7 mouse cellular contexts compared by ENCODE assay signal in the genomic region with DNA sequence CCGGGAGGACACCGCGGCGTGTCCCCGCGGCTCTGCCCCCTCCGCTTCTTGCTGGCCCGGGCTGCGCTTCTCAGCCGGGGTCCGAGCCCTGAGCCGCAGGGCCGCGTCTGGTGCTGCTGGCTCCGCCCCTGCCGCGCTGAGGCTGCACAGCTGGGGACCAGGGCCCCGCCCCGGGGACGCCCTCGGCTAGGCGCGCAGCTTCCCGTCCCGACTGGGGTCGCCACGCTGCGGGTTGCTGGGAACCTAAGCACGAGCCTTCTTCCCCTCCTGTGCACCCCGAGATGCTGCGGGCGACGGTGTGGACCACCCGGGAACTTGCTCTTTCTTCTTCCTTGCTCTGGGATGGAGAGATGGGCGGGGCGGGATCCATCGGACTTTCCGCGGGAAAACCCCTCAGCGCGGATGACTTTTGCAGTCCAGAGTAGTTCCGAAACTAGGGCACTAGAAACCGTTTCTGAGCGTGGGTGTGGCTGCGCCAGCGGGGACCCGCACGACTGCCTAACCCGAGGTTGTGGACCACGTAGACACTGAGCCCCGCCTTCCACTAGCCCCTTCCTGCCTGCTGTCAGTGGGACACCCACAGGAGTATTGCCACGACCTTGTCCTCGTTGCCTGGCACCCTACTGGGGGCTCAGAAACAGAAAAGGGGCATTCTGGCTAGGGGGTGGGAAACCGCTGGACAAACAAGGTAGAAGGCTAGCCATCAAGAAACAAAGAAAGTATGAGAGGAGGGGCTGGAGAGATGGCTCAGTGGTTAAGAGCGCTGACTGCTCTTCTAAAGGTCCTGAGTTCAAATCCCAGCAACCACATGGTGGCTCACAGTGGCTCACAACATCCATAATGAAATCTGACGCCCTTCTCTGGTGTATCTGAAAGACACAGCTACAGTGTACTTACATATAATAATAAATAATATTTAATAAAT. TPM values are rescaled to one million over a fixed set of nuclear protein-coding genes. Genes with fewer than 3 reads are reported as not detected.
DNase-seq lines count a peak whose midpoint lies in the region; ATAC-seq lines count a peak whose summit lies in the region.

A gene (minus strand): TSS at position 148 of the 925 bp plus-strand sequence.

- H3K36me3 ChIP-seq in forebrain, embryonic 13.5 days (ENCODE audit: poor library complexity, severe bottlenecking): no peaks in the 10 kb centered on the region
- H3K36me3 ChIP-seq in hindbrain, embryonic 10.5 days: no peaks in the 10 kb centered on the region
- no peaks in the 10 kb centered on the region for H3K36me3 ChIP-seq in limb, embryonic 15.5 days
- no peaks in the 10 kb centered on the region for H3K36me3 ChIP-seq in midbrain, embryonic 16.5 days (ENCODE audit: control insufficient read depth, insufficient read depth, low read length)
- no peaks in the 10 kb centered on the region for H3K36me3 ChIP-seq in stomach, embryonic 15.5 days

- 2% methylated on average over 56 of the region's 56 CpGs for WGBS in forebrain, embryonic 13.5 days
- 3% methylated on average over 56 of the region's 56 CpGs for WGBS in hindbrain, embryonic 10.5 days
- 3% methylated on average over 56 of the region's 56 CpGs for WGBS in limb, embryonic 15.5 days
- 3% methylated on average over 51 of the region's 56 CpGs for WGBS in midbrain, embryonic 16.5 days
- WGBS in stomach, embryonic 15.5 days: 4% methylated on average over 56 of the region's 56 CpGs

- peak within 1 kb of the TSS; percentile 66 for H3K4me3 ChIP-seq in forebrain, embryonic 13.5 days
- H3K4me3 ChIP-seq in hindbrain, embryonic 10.5 days: peak within 1 kb of the TSS; percentile 81
- H3K4me3 ChIP-seq in limb, embryonic 15.5 days: peak within 1 kb of the TSS; percentile 71
- H3K4me3 ChIP-seq in midbrain, embryonic 16.5 days (ENCODE audit: low read depth, low read length): peak within 1 kb of the TSS; percentile 77
- H3K4me3 ChIP-seq in stomach, embryonic 15.5 days (replicated peaks): peak within 1 kb of the TSS; percentile 60

- H3K4me2 ChIP-seq in forebrain, embryonic 13.5 days: peak within 1 kb of the TSS; percentile 75
- peak within 1 kb of the TSS; percentile 86 for H3K4me2 ChIP-seq in limb, embryonic 15.5 days
- peak within 1 kb of the TSS; percentile 96 for H3K4me2 ChIP-seq in midbrain, embryonic 16.5 days (ENCODE audit: low read length)
- H3K4me2 ChIP-seq in stomach, embryonic 15.5 days: peak within 1 kb of the TSS; percentile 88

- no peaks in the 10 kb centered on the region for H3K9me3 ChIP-seq in forebrain, embryonic 13.5 days (replicated peaks)
- no peaks in the 10 kb centered on the region for H3K9me3 ChIP-seq in hindbrain, embryonic 10.5 days
- no peaks in the 10 kb centered on the region for H3K9me3 ChIP-seq in limb, embryonic 15.5 days
- H3K9me3 ChIP-seq in midbrain, embryonic 16.5 days (replicated peaks; ENCODE audit: control insufficient read depth, low read length, poor library complexity, severe bottlenecking): no peaks in the 10 kb centered on the region
- no peaks in the 10 kb centered on the region for H3K9me3 ChIP-seq in stomach, embryonic 15.5 days

- H3K27ac ChIP-seq in forebrain, embryonic 13.5 days: no peak within 1 kb of the TSS
- H3K27ac ChIP-seq in hindbrain, embryonic 10.5 days: peak within 1 kb of the TSS; percentile 88
- H3K27ac ChIP-seq in limb, embryonic 15.5 days: peak within 1 kb of the TSS; percentile 57; the same call in 1 of the 2 replicates
- H3K27ac ChIP-seq in midbrain, embryonic 16.5 days (ENCODE audit: low read length): no peak within 1 kb of the TSS
- H3K27ac ChIP-seq in stomach, embryonic 15.5 days: no peak within 1 kb of the TSS; the same call in 1 of the 2 replicates

- H3K4me1 ChIP-seq in forebrain, embryonic 13.5 days: 0 out of 2 replicates have a peak, but pooled peaks cover 5% of the 10 kb centered on the region
- peaks cover 10% of the 10 kb centered on the region for H3K4me1 ChIP-seq in hindbrain, embryonic 10.5 days (replicated peaks)
- peaks cover 4% of the 10 kb centered on the region; the same call in 1 of the 2 replicates for H3K4me1 ChIP-seq in limb, embryonic 15.5 days
- H3K4me1 ChIP-seq in midbrain, embryonic 16.5 days (ENCODE audit: control insufficient read depth, insufficient read depth, low read length): no peaks in the 10 kb centered on the region
- no peaks in the 10 kb centered on the region for H3K4me1 ChIP-seq in stomach, embryonic 15.5 days

- DNase-seq in R1 (ENCODE audit: low read depth, low spot score): peak; percentile 81
- peak; percentile 78 for DNase-seq in hindbrain, embryonic 10.5 days (ENCODE audit: low spot score)

- ATAC-seq in cerebellum, adult (ENCODE audit: insufficient number of reproducible peaks, low FRiP score, low TSS enrichment): peak; percentile 22; the same call in 1 of the 2 replicates
- peak; percentile 92 for ATAC-seq in forebrain, embryonic 13.5 days
- peak; percentile 81 for ATAC-seq in limb, embryonic 15.5 days (ENCODE audit: insufficient number of reproducible peaks, low FRiP score, low TSS enrichment, low read depth)
- ATAC-seq in midbrain, embryonic 16.5 days: peak; percentile 88
- peak; percentile 91 for ATAC-seq in stomach, embryonic 15.5 days (ENCODE audit: insufficient read depth, low FRiP score, low read depth)

- H3K9ac ChIP-seq in forebrain, embryonic 13.5 days: peak within 1 kb of the TSS; percentile 68
- H3K9ac ChIP-seq in limb, embryonic 15.5 days: peak within 1 kb of the TSS; percentile 54
- H3K9ac ChIP-seq in midbrain, embryonic 16.5 days (ENCODE audit: low read depth, low read length): peak within 1 kb of the TSS; percentile 68
- peak within 1 kb of the TSS; percentile 32 for H3K9ac ChIP-seq in stomach, embryonic 15.5 days

- peaks cover 12% of the 10 kb centered on the region for H3K27me3 ChIP-seq in forebrain, embryonic 13.5 days
- H3K27me3 ChIP-seq in hindbrain, embryonic 10.5 days (ENCODE audit: insufficient read depth, poor library complexity, severe bottlenecking): peaks cover 35% of the 10 kb centered on the region
- peaks cover 3% of the 10 kb centered on the region; the same call in 1 of the 2 replicates for H3K27me3 ChIP-seq in limb, embryonic 15.5 days
- H3K27me3 ChIP-seq in midbrain, embryonic 16.5 days (ENCODE audit: control insufficient read depth, insufficient read depth, low read depth, low read length): no peaks in the 10 kb centered on the region
- H3K27me3 ChIP-seq in stomach, embryonic 15.5 days (replicated peaks): no peaks in the 10 kb centered on the region

RNA-seq across cellular contexts. Expression of the gene that starts here (rescaled TPM):
- polyA plus RNA-seq in forebrain, embryonic 13.5 days (2015; fragmentation: Nextera tagmentation; extraction: Ambion mirVana): 0.58 and 0.67 TPM in 2 replicates
- 1.6 and 2.3 TPM in 2 replicates for polyA plus RNA-seq in hindbrain, embryonic 10.5 days (2016; fragmentation: Nextera tagmentation; extraction: Ambion mirVana)
- 5.6 and 6.7 TPM in 2 replicates for polyA plus RNA-seq in limb, embryonic 15.5 days (2015; fragmentation: Nextera tagmentation; extraction: Ambion mirVana)
- 1.3 and 1.7 TPM in 2 replicates for polyA plus RNA-seq in midbrain, embryonic 16.5 days (2015; fragmentation: Nextera tagmentation; extraction: Ambion mirVana)
- 5.4 and 6.1 TPM in 2 replicates for polyA plus RNA-seq in stomach, embryonic 15.5 days (2015; fragmentation: Nextera tagmentation; extraction: Ambion mirVana)

Comparison
In these comparisons a context has a peak if more than half of its experiments do, and no peak if none do; other contexts are left out.
1. Peak in ATAC-seq, H3K4me3 ChIP-seq, H3K9ac ChIP-seq and H3K4me2 ChIP-seq in forebrain, embryonic 13.5 days; RNA of the gene not detected or under 1 TPM.
2. ATAC-seq: peak in every context shown above with its lines; median percentile 92 in forebrain, embryonic 13.5 days; 91 in stomach, embryonic 15.5 days; 88 in midbrain, embryonic 16.5 days; 81 in limb, embryonic 15.5 days; 22 in cerebellum, adult.
3. H3K27ac ChIP-seq: peak in hindbrain, embryonic 10.5 days (single experiment) and limb, embryonic 15.5 days (single experiment); none in forebrain, embryonic 13.5 days (single experiment), midbrain, embryonic 16.5 days (single experiment) and stomach, embryonic 15.5 days (single experiment).
4. Peak in every context shown above with its lines, with median percentiles within 50 percentile points of each other: H3K4me2 ChIP-seq, H3K4me3 ChIP-seq and H3K9ac ChIP-seq.